Mouse (Mus musculus) liver, adult 2 months (tissue): ENCODE measurements around the gene Mettl16.

Experiments used
- CTCF ChIP-seq: fragments of 200-500 bp; IDR thresholded peaks from 2 replicates; pipeline ENCODE4 v1.5.1; 2011; ENCODE audit warnings: low read depth, low read length, control low read depth
- POLR2A ChIP-seq: fragments of 200-500 bp; IDR thresholded peaks from 2 replicates; pipeline ENCODE4 v1.6.1; 2011; ENCODE audit warnings: low read length, control low read depth; ENCODE audit not compliant: insufficient read depth; ENCODE audit errors: extremely low read depth

DNA sequence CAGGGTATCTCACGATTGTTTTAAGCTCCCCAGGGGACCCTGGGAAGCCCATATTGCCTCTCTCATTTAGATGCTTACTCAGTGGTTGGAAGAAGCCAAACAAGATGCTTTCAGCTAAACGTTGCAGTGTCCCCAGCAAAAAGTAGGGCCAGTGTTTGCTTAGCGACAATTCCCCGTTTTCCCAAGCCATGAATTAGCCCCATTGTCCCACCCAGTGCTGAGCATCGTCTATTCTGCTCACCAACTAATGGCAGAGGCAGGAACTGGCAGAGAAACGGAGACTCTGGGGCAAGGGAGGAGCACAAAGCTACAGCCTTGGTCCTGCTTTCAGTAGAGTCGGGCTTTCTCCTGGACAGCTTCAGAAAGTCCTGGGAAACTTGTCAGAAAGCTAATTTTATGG is 35.7 kb upstream of the Mettl16 start:
- no peak for TF ChIP-seq CTCF
- no peak for TF ChIP-seq POLR2A
